Mouse (Mus musculus): ENCODE results near the gene Dazap1. TPM values are rescaled to one million over a fixed set of nuclear protein-coding genes. Genes with fewer than 3 reads are reported as not detected.
A peak's percentile ranks its signal among the peaks of the same experiment; 100 is the strongest.

Gene Dazap1
- polyA plus RNA-seq, 1 experiment from 2014 or later: 26.0 TPM

- Histone ChIP-seq H3K9ac (no peak overlapping the region), H3K9me3 (replicated peaks) (no peaks in the 10 kb centered on the region), H3K27me3 (no peaks in the 10 kb centered on the region), H3K36me3 (replicated peaks) (no peaks in the 10 kb centered on the region), H3K4me3 (replicated peaks) (no peak overlapping the region), H3K4me2 (0 out of 2 replicates have a peak overlapping the region, but pooled peaks have one; percentile 10), H3K4me1 (replicated peaks) (peaks cover 75% of the 10 kb centered on the region), H3K27ac (replicated peaks) (no peak overlapping the region)
- 77% methylated on average over 21 of the region's 21 CpGs for WGBS (ENCODE audit: insufficient replicate concordance)
- no peak for ATAC-seq (ENCODE audit: insufficient read depth)
Measured at GRCm38 (mm10) chr10:80325045-80325444, 63.8 kb downstream of the Dazap1 start.

GRCm38 (mm10) chr10:80329273-80330081 is 68.2 kb downstream of the Dazap1 start, which contains the start of the genes Pcsk4 and Reep6:
Gene Pcsk4, minus strand, starts transcription at chr10:80329498.
Gene Reep6, plus strand, starts transcription at chr10:80329953.
- H3K4me2 ChIP-seq: peak within 1 kb of the TSS; percentile 96
- peak within 1 kb of the TSS; percentile 94 for H3K27ac ChIP-seq (replicated peaks)
- ATAC-seq (ENCODE audit: insufficient read depth): peak; percentile 80
- H3K27me3 ChIP-seq: no peaks in the 10 kb centered on the region
- peaks cover 77% of the 10 kb centered on the region for H3K4me1 ChIP-seq (replicated peaks)
- H3K4me3 ChIP-seq (replicated peaks): peak within 1 kb of the TSS; percentile 68
- H3K36me3 ChIP-seq (replicated peaks): peaks cover 11% of the 10 kb centered on the region
- WGBS (ENCODE audit: insufficient replicate concordance): 4% methylated on average over 36 of the region's 36 CpGs
- peak within 1 kb of the TSS; percentile 65 for H3K9ac ChIP-seq
- no peaks in the 10 kb centered on the region for H3K9me3 ChIP-seq (replicated peaks)

GRCm38 (mm10) chr10:80330084-80330483 is 68.8 kb downstream of the Dazap1 start:
- Histone ChIP-seq H3K9me3 (replicated peaks) (no peaks in the 10 kb centered on the region), H3K4me1 (replicated peaks) (peaks cover 71% of the 10 kb centered on the region), H3K4me3 (replicated peaks) (peak overlapping the region; percentile 68), H3K27ac (replicated peaks) (peak overlapping the region; percentile 94), H3K27me3 (no peaks in the 10 kb centered on the region), H3K36me3 (replicated peaks) (peaks cover 17% of the 10 kb centered on the region), H3K9ac (peak overlapping the region; percentile 65), H3K4me2 (peak overlapping the region; percentile 96)
- under 1% methylated on average over 41 of the region's 41 CpGs for WGBS (ENCODE audit: insufficient replicate concordance)
- no peak for ATAC-seq (ENCODE audit: insufficient read depth)

GRCm38 (mm10) chr10:80330888-80331287 is 69.6 kb downstream of the Dazap1 start:
- H3K9me3 ChIP-seq (replicated peaks): no peaks in the 10 kb centered on the region

GRCm38 (mm10) chr10:80331636-80332524 is 70.6 kb downstream of the Dazap1 start:
- ATAC-seq (ENCODE audit: insufficient read depth): peak; percentile 75
- Histone ChIP-seq H3K9me3 (replicated peaks) (no peaks in the 10 kb centered on the region), H3K4me3 (replicated peaks) (peak overlapping the region; percentile 68), H3K9ac (peak overlapping the region; percentile 65), H3K27ac (replicated peaks) (peak overlapping the region; percentile 94), H3K4me2 (peak overlapping the region; percentile 96), H3K36me3 (replicated peaks) (peaks cover 34% of the 10 kb centered on the region), H3K4me1 (replicated peaks) (peaks cover 71% of the 10 kb centered on the region), H3K27me3 (peaks cover 3% of the 10 kb centered on the region; the same call in 1 of the 2 replicates)
- 21% methylated on average over 10 of the region's 10 CpGs for WGBS (ENCODE audit: insufficient replicate concordance)

More at GRCm38 (mm10) chr10:80330888-80331287, 69.6 kb downstream of the Dazap1 start:
- Histone ChIP-seq H3K4me3 (replicated peaks) (peak overlapping the region; percentile 68), H3K4me1 (replicated peaks) (peaks cover 68% of the 10 kb centered on the region), H3K4me2 (peak overlapping the region; percentile 96), H3K27me3 (no peaks in the 10 kb centered on the region), H3K36me3 (replicated peaks) (peaks cover 25% of the 10 kb centered on the region), H3K9ac (peak overlapping the region; percentile 65), H3K27ac (replicated peaks) (peak overlapping the region; percentile 94)
- no peak for ATAC-seq (ENCODE audit: insufficient read depth)
- 55% methylated on average over 2 of the region's 2 CpGs for WGBS (ENCODE audit: insufficient replicate concordance)

GRCm38 (mm10) chr10:80332525-80332989 is 71.3 kb downstream of the Dazap1 start:
- Histone ChIP-seq H3K36me3 (replicated peaks) (peaks cover 35% of the 10 kb centered on the region), H3K4me2 (peak overlapping the region; percentile 96), H3K27me3 (peaks cover 3% of the 10 kb centered on the region; the same call in 1 of the 2 replicates), H3K9me3 (replicated peaks) (no peaks in the 10 kb centered on the region), H3K4me1 (replicated peaks) (peaks cover 71% of the 10 kb centered on the region), H3K27ac (replicated peaks) (peak overlapping the region; percentile 94), H3K4me3 (replicated peaks) (peak overlapping the region; percentile 68), H3K9ac (peak overlapping the region; percentile 65; the same call in 1 of the 2 replicates)
- ATAC-seq (ENCODE audit: insufficient read depth): no peak
- WGBS (ENCODE audit: insufficient replicate concordance): 54% methylated on average over 5 of the region's 5 CpGs

GRCm38 (mm10) chr10:80336263-80336662 is 75.0 kb downstream of the Dazap1 start:
- WGBS (ENCODE audit: insufficient replicate concordance): 70% methylated on average over 12 of the region's 12 CpGs
- Histone ChIP-seq H3K27me3 (peaks cover 16% of the 10 kb centered on the region), H3K4me3 (replicated peaks) (no peak overlapping the region), H3K27ac (replicated peaks) (no peak overlapping the region), H3K4me2 (no peak overlapping the region), H3K36me3 (replicated peaks) (peaks cover 35% of the 10 kb centered on the region), H3K4me1 (replicated peaks) (peaks cover 55% of the 10 kb centered on the region), H3K9me3 (replicated peaks) (no peaks in the 10 kb centered on the region), H3K9ac (no peak overlapping the region)
- no peak for ATAC-seq (ENCODE audit: insufficient read depth)

Small RNAs within 50 kb of the gene (microRNA-seq; reads per million reads assigned to microRNA genes)
- 1.5 reads per million for gene Mir6911

Other genes with a start within 250 kb of the Dazap1 start
- 15.7 and 18.2 TPM in 2 replicates for gene Arhgap45, start 244.8 kb upstream of the Dazap1 start, polyA plus RNA-seq (2015; fragmentation: Nextera tagmentation; extraction: Ambion mirVana)
- 81.3 and 84.4 TPM in 2 replicates for gene Polr2e, start 221.7 kb upstream of the Dazap1 start, polyA plus RNA-seq (2015; fragmentation: Nextera tagmentation; extraction: Ambion mirVana)
- gene Gpx4, start 214.3 kb upstream of the Dazap1 start, polyA plus RNA-seq (2015; fragmentation: Nextera tagmentation; extraction: Ambion mirVana): 603 and 658 TPM in 2 replicates
- gene Sbno2, start 155.9 kb upstream of the Dazap1 start, polyA plus RNA-seq (2015; fragmentation: Nextera tagmentation; extraction: Ambion mirVana): 10.4 and 12.3 TPM in 2 replicates
- gene Stk11, start 145.7 kb upstream of the Dazap1 start, polyA plus RNA-seq (2015; fragmentation: Nextera tagmentation; extraction: Ambion mirVana): 16.4 and 21.8 TPM in 2 replicates
- gene Atp5d, start 122.9 kb upstream of the Dazap1 start, polyA plus RNA-seq (2015; fragmentation: Nextera tagmentation; extraction: Ambion mirVana): 291 and 300 TPM in 2 replicates
- 0.35 and 0.51 TPM in 2 replicates for gene Cbarp, start 120.7 kb upstream of the Dazap1 start, polyA plus RNA-seq (2015; fragmentation: Nextera tagmentation; extraction: Ambion mirVana)
- gene Midn, start 113.2 kb upstream of the Dazap1 start, polyA plus RNA-seq (2015; fragmentation: Nextera tagmentation; extraction: Ambion mirVana): 2.9 and 3.1 TPM in 2 replicates
- 13.1 and 17.0 TPM in 2 replicates for gene Cirbp, start 95.5 kb upstream of the Dazap1 start, polyA plus RNA-seq (2015; fragmentation: Nextera tagmentation; extraction: Ambion mirVana)
- gene 1600002K03Rik, start 88.5 kb upstream of the Dazap1 start, polyA plus RNA-seq (2015; fragmentation: Nextera tagmentation; extraction: Ambion mirVana): 8.9 and 10.1 TPM in 2 replicates
- 0.56 and 0.61 TPM in 2 replicates for gene Efna2, start 82.0 kb upstream of the Dazap1 start, polyA plus RNA-seq (2015; fragmentation: Nextera tagmentation; extraction: Ambion mirVana)
- gene Mum1, start 35.1 kb upstream of the Dazap1 start, polyA plus RNA-seq (2015; fragmentation: Nextera tagmentation; extraction: Ambion mirVana): 16.6 and 17.0 TPM in 2 replicates
- 228 and 236 TPM in 2 replicates for gene Ndufs7, start 12.4 kb upstream of the Dazap1 start, polyA plus RNA-seq (2015; fragmentation: Nextera tagmentation; extraction: Ambion mirVana)
- 112 and 138 TPM in 2 replicates for gene Gamt, start 474 bp upstream of the Dazap1 start, polyA plus RNA-seq (2015; fragmentation: Nextera tagmentation; extraction: Ambion mirVana)
- 501 and 527 TPM in 2 replicates for gene Rps15, start 31.0 kb downstream of the Dazap1 start, polyA plus RNA-seq (2015; fragmentation: Nextera tagmentation; extraction: Ambion mirVana)
- 0.09 and 0.12 TPM in 2 replicates for gene Apc2, start 34.5 kb downstream of the Dazap1 start, polyA plus RNA-seq (2015; fragmentation: Nextera tagmentation; extraction: Ambion mirVana)
- gene 2310011J03Rik, start 59.1 kb downstream of the Dazap1 start, polyA plus RNA-seq (2015; fragmentation: Nextera tagmentation; extraction: Ambion mirVana): 32.4 and 35.0 TPM in 2 replicates
- 3.9 and 4.1 TPM in 2 replicates for gene Pcsk4, start 68.0 kb downstream of the Dazap1 start, polyA plus RNA-seq (2015; fragmentation: Nextera tagmentation; extraction: Ambion mirVana)
- gene Reep6, start 68.5 kb downstream of the Dazap1 start, polyA plus RNA-seq (2015; fragmentation: Nextera tagmentation; extraction: Ambion mirVana): 75.6 and 92.4 TPM in 2 replicates
- 2.2 and 2.3 TPM in 2 replicates for gene Adamtsl5, start 86.9 kb downstream of the Dazap1 start, polyA plus RNA-seq (2015; fragmentation: Nextera tagmentation; extraction: Ambion mirVana)
- gene Plk5, start 95.0 kb downstream of the Dazap1 start, polyA plus RNA-seq (2015; fragmentation: Nextera tagmentation; extraction: Ambion mirVana): 0.03 and 0.06 TPM in 2 replicates
- 0.78 and 0.92 TPM in 2 replicates for gene Mex3d, start 126.2 kb downstream of the Dazap1 start, polyA plus RNA-seq (2015; fragmentation: Nextera tagmentation; extraction: Ambion mirVana)
- gene Mbd3, start 138.1 kb downstream of the Dazap1 start, polyA plus RNA-seq (2015; fragmentation: Nextera tagmentation; extraction: Ambion mirVana): 63.2 and 74.5 TPM in 2 replicates
- 526 and 581 TPM in 2 replicates for gene Uqcr11, start 145.3 kb downstream of the Dazap1 start, polyA plus RNA-seq (2015; fragmentation: Nextera tagmentation; extraction: Ambion mirVana)
- gene Tcf3, start 172.2 kb downstream of the Dazap1 start, polyA plus RNA-seq (2015; fragmentation: Nextera tagmentation; extraction: Ambion mirVana): 52.8 and 59.5 TPM in 2 replicates
- not detected in 2 replicates for gene Onecut3, start 233.3 kb downstream of the Dazap1 start, polyA plus RNA-seq (2015; fragmentation: Nextera tagmentation; extraction: Ambion mirVana)

All from liver, embryonic 15.5 days (tissue).